Mouse (Mus musculus) CH12.LX (cell line): ENCODE results near the gene Vps11. TPM values are rescaled to one million over a fixed set of nuclear protein-coding genes. Genes with fewer than 3 reads are reported as not detected.
A peak's percentile ranks its signal among the peaks of the same experiment; 100 is the strongest.

Experiments
- DNase-seq: peaks from one replicate; pipeline ENCODE4 v3.0.0-alpha.2; 2013; ENCODE audit errors: extremely low read depth
- H3K27ac ChIP-seq: 2 replicates; pipeline ENCODE4 v1.5.1; 2012; ENCODE audit warnings: low read depth, mild to moderate bottlenecking, control low read depth, moderate library complexity; ENCODE audit not compliant: insufficient read depth
- H3K27me3 ChIP-seq: replicated peaks from 2 replicates; pipeline ENCODE3; 2012; ENCODE audit warnings: inconsistent platforms
- H3K36me3 ChIP-seq, 2 experiments: replicated peaks in 1 of 2; 2 replicates each; pipeline versions ENCODE3 to v1.6.1; 2012; ENCODE audit warnings: inconsistent platforms in 1 of 2, low read length in 1 of 2, mild to moderate bottlenecking in 1 of 2, mixed read lengths in 1 of 2, moderate library complexity in 1 of 2; ENCODE audit not compliant: control insufficient read depth in 1 of 2, insufficient read depth in 1 of 2
- H3K4me1 ChIP-seq, 2 experiments: 2 replicates each; pipeline ENCODE4 v1.6.1; 2012; ENCODE audit warnings: inconsistent platforms in 1 of 2, moderate library complexity in 1 of 2; ENCODE audit not compliant: insufficient read depth in 2 of 2, control insufficient read depth in 1 of 2
- H3K4me2 ChIP-seq: 2 replicates; pipeline ENCODE4 v1.6.1; 2012; ENCODE audit warnings: low read depth, mild to moderate bottlenecking, control low read depth; ENCODE audit not compliant: poor library complexity, insufficient read depth, severe bottlenecking
- H3K4me3 ChIP-seq, 3 experiments: fragments of 150-350 bp in 1 of 3; sonication (generic) in 1 of 3; replicated peaks in 1 of 3; 2 replicates each; pipeline versions ENCODE3 to v1.5.1; 2011 to 2012; ENCODE audit warnings: low read depth in 2 of 3, low read length in 2 of 3, mild to moderate bottlenecking in 2 of 3, moderate library complexity in 2 of 3, control low read depth in 1 of 3, improper control_type of control experiment in 1 of 3, inconsistent platforms in 1 of 3, mixed read lengths in 1 of 3; ENCODE audit not compliant: poor library complexity in 1 of 3
- H3K79me2 ChIP-seq: replicated peaks from 2 replicates; pipeline ENCODE4 v1.6.1; 2012; ENCODE audit warnings: mild to moderate bottlenecking, moderate library complexity; ENCODE audit not compliant: control insufficient read depth, poor library complexity, insufficient read depth, severe bottlenecking; ENCODE audit errors: extremely low read depth
- H3K9ac ChIP-seq: 2 replicates; pipeline ENCODE4 v1.6.1; 2012; ENCODE audit warnings: low read depth, mild to moderate bottlenecking, control low read depth, moderate library complexity; ENCODE audit not compliant: insufficient read depth
- H3K9me3 ChIP-seq: replicated peaks from 2 replicates; pipeline ENCODE3; 2012; ENCODE audit warnings: low read length, inconsistent platforms, mixed read lengths
- CHD2 ChIP-seq: IDR thresholded peaks from 2 replicates; pipeline ENCODE4 v1.6.1; 2011; ENCODE audit warnings: low read length, improper control_type of control experiment
- CTCF ChIP-seq, 2 experiments: IDR thresholded peaks in 1 of 2; conservative IDR thresholded peaks in 1 of 2; 2 replicates each; pipeline ENCODE4 v1.5.1; 2011 to 2012; ENCODE audit warnings: low read depth in 2 of 2, low read length in 2 of 2, improper control_type of control experiment in 1 of 2, inconsistent platforms in 1 of 2, mild to moderate bottlenecking in 1 of 2, moderate library complexity in 1 of 2
- ELF1 ChIP-seq: IDR thresholded peaks from 2 replicates; pipeline ENCODE4 v1.6.1; 2014; ENCODE audit warnings: low read depth, mild to moderate bottlenecking, inconsistent platforms, low read length, improper control_type of control experiment
- EP300 ChIP-seq: IDR thresholded peaks from 2 replicates; pipeline ENCODE4 v1.6.1; 2011; ENCODE audit warnings: low read length, improper control_type of control experiment
- GABPA ChIP-seq: IDR thresholded peaks from 2 replicates; pipeline ENCODE4 v1.6.1; 2012; ENCODE audit warnings: low read depth, low read length, improper control_type of control experiment, inconsistent platforms; ENCODE audit not compliant: insufficient replicate concordance
- IRF4 ChIP-seq: IDR thresholded peaks from 2 replicates; pipeline ENCODE4 v1.6.1; 2014; ENCODE audit warnings: low read depth, mild to moderate bottlenecking, inconsistent platforms, low read length, improper control_type of control experiment
- JUN ChIP-seq: IDR thresholded peaks from 2 replicates; pipeline ENCODE4 v1.6.1; 2011; ENCODE audit warnings: low read depth, mild to moderate bottlenecking, low read length, improper control_type of control experiment, moderate library complexity; ENCODE audit not compliant: insufficient read depth
- JUND ChIP-seq: conservative IDR thresholded peaks from 2 replicates; pipeline ENCODE4 v1.6.1; 2011; ENCODE audit warnings: low read depth, low read length, improper control_type of control experiment
- MAX ChIP-seq: IDR thresholded peaks from 2 replicates; pipeline ENCODE4 v1.6.1; 2011; ENCODE audit warnings: low read length, improper control_type of control experiment
- MAZ ChIP-seq: IDR thresholded peaks from 2 replicates; pipeline ENCODE4 v1.6.1; 2012; ENCODE audit warnings: low read depth, mild to moderate bottlenecking, inconsistent platforms, low read length, improper control_type of control experiment, moderate library complexity
- MYC ChIP-seq: IDR thresholded peaks from 2 replicates; pipeline ENCODE4 v1.6.1; 2011; ENCODE audit warnings: low read depth, mild to moderate bottlenecking, improper control_type of control experiment, low read length
- NRF1 ChIP-seq: IDR thresholded peaks from 2 replicates; pipeline ENCODE4 v1.6.1; 2014; ENCODE audit warnings: low read depth, mild to moderate bottlenecking, inconsistent platforms, low read length, improper control_type of control experiment, moderate library complexity
- PAX5 ChIP-seq: IDR thresholded peaks from 2 replicates; pipeline ENCODE4 v1.6.1; 2012; ENCODE audit warnings: low read length, inconsistent platforms, mixed read lengths
- POLR2AphosphoS2 ChIP-seq: IDR thresholded peaks from 2 replicates; pipeline ENCODE4 v1.6.1; 2011; ENCODE audit warnings: low read depth, low read length, improper control_type of control experiment
- RAD21 ChIP-seq: IDR thresholded peaks from 2 replicates; pipeline ENCODE4 v1.6.1; 2011; ENCODE audit warnings: low read depth, mild to moderate bottlenecking, low read length, improper control_type of control experiment, moderate library complexity
- SMC3 ChIP-seq: IDR thresholded peaks from 2 replicates; pipeline ENCODE4 v1.6.1; 2011; ENCODE audit warnings: low read depth, low read length, improper control_type of control experiment
- TBP ChIP-seq: conservative IDR thresholded peaks from 2 replicates; pipeline ENCODE4 v1.6.1; 2011; ENCODE audit warnings: low read depth, low read length, improper control_type of control experiment
- TCF12 ChIP-seq: IDR thresholded peaks from 2 replicates; pipeline ENCODE4 v1.6.1; 2014; ENCODE audit warnings: low read depth, mild to moderate bottlenecking, inconsistent platforms, low read length, improper control_type of control experiment
- UBTF ChIP-seq: IDR thresholded peaks from 2 replicates; pipeline ENCODE4 v1.6.1; 2012; ENCODE audit warnings: low read depth, mild to moderate bottlenecking, inconsistent platforms, low read length, improper control_type of control experiment, moderate library complexity
- USF1 ChIP-seq: IDR thresholded peaks from 2 replicates; pipeline ENCODE4 v1.6.1; 2014; ENCODE audit warnings: low read depth, mild to moderate bottlenecking, inconsistent platforms, low read length, improper control_type of control experiment
- USF2 ChIP-seq: conservative IDR thresholded peaks from 2 replicates; pipeline ENCODE4 v1.6.1; 2011; ENCODE audit warnings: low read depth, low read length, improper control_type of control experiment
- ZMIZ1 ChIP-seq: IDR thresholded peaks from 2 replicates; pipeline ENCODE4 v1.6.1; 2012; ENCODE audit warnings: low read depth, mild to moderate bottlenecking, inconsistent platforms, low read length, improper control_type of control experiment
- dilution Hi-C: fragments of 300-500 bp; cut with MboI; formaldehyde crosslinking; loops from 2 replicates; pipeline ENCODE4 v1.14.3; 2020; ENCODE audit warnings: low sequenced_read_pairs; ENCODE audit not compliant: extremely low pct_unique_long_range_greater_than_20kb, extremely low pct_ligation_motif_present
- in situ Hi-C: fragments of 300-500 bp; cut with MboI; formaldehyde crosslinking; loops from 3 replicates; pipeline ENCODE4 v1.14.3; 2019; ENCODE audit warnings: low sequenced_read_pairs, low pct_ligation_motif_present, low pct_unique_long_range_greater_than_20kb, mixed read lengths
- polyA plus RNA-seq: library from polyadenylated mRNA; unstranded; fragments of >175 nt; gene quantifications from 2 replicates; pipeline ENCODE4 v1.2.1, GENCODE M21; 2012; ENCODE audit warnings: low read depth; ENCODE audit not compliant: insufficient read length
- total RNA-seq, 2 experiments: library from RNA; depleted of rRNA; stranded (reverse); fragments of 300-350 nt in 1 of 2; fragments of >200 nt in 1 of 2; gene quantifications; 2 replicates each; pipeline ENCODE4 v1.2.3; 2012 to 2014

Gene Vps11
- total and polyA plus RNA-seq, 3 experiments = 16.1 to 24.8 (median 22.1) TPM

GRCm38 (mm10) chr9:44342605-44343004 is 18.9 kb downstream of the Vps11 start:
- H3K4me1 ChIP-seq = peaks cover 4 to 33% of the 10 kb centered on the region in 2 experiments; a peak in 2 of 4 replicates
- H3K4me3 ChIP-seq = peak overlapping the region in 1 of 3 experiments; percentile 75
- in situ Hi-C loops = loop anchor here (5.0 kb wide), 2 partner anchors 50 to 55 kb away; partner anchors contain the start of gene Slc37a4
- H3K27me3 ChIP-seq = no peaks in the 10 kb centered on the region
- H3K4me2 ChIP-seq = peak overlapping the region; percentile 88; the same call in 1 of the 2 replicates
- H3K79me2 ChIP-seq = peaks cover 10% of the 10 kb centered on the region
- H3K9me3 ChIP-seq = peaks cover 2% of the 10 kb centered on the region
- TF ChIP-seq ELF1 = no peak
- no peak for TF ChIP-seq USF2
- TF ChIP-seq CHD2 = no peak
- no peak for TF ChIP-seq MAX
- no peak for TF ChIP-seq EP300
- no peak for TF ChIP-seq RAD21
- no peak for TF ChIP-seq CTCF (conservative IDR thresholded peaks at IDR 0.05 in 1 of 2, IDR thresholded peaks at IDR 0.05 in 1 of 2; ENCODE audit: low read depth in 2 of 2, low read length in 2 of 2)
- no peak for TF ChIP-seq USF1
- TF ChIP-seq UBTF = no peak
- TF ChIP-seq JUN = no peak
- TF ChIP-seq TBP = no peak
- no peak for TF ChIP-seq SMC3
- H3K36me3 ChIP-seq = peaks cover 35 to 62% of the 10 kb centered on the region in 2 experiments
- H3K27ac ChIP-seq = no peak overlapping the region
- no peak for DNase-seq
- dilution Hi-C loops = no loop called here
- peak overlapping the region; percentile 64; the same call in 1 of the 2 replicates for H3K9ac ChIP-seq

GRCm38 (mm10) chr9:44342173-44342572 is 19.3 kb downstream of the Vps11 start:
- dilution Hi-C loops = no loop called here

More at GRCm38 (mm10) chr9:44342173-44342572, 19.3 kb downstream of the Vps11 start:
- H3K27ac ChIP-seq = no peak overlapping the region
- H3K4me2 ChIP-seq = no peak overlapping the region
- peaks cover 2% of the 10 kb centered on the region for H3K9me3 ChIP-seq
- TF ChIP-seq SMC3 = no peak
- no peak for TF ChIP-seq MYC
- TF ChIP-seq CTCF (conservative IDR thresholded peaks at IDR 0.05 in 1 of 2, IDR thresholded peaks at IDR 0.05 in 1 of 2; ENCODE audit: low read depth in 2 of 2, low read length in 2 of 2) = no peak
- TF ChIP-seq USF2 = no peak
- TF ChIP-seq UBTF = no peak
- no peak for TF ChIP-seq POLR2AphosphoS2
- no peak for TF ChIP-seq TCF12
- no peak for TF ChIP-seq IRF4
- TF ChIP-seq MAX = no peak
- TF ChIP-seq NRF1 = no peak
- no peak for TF ChIP-seq MAZ
- no peak for TF ChIP-seq JUND
- no peak for TF ChIP-seq JUN
- TF ChIP-seq ZMIZ1 = no peak
- TF ChIP-seq GABPA = no peak
- TF ChIP-seq PAX5 = no peak
- peaks cover 14% of the 10 kb centered on the region for H3K79me2 ChIP-seq
- no peak overlapping the region for H3K4me3 ChIP-seq
- H3K36me3 ChIP-seq = peaks cover 35 to 62% of the 10 kb centered on the region in 2 experiments
- H3K9ac ChIP-seq = no peak overlapping the region
- H3K27me3 ChIP-seq = no peaks in the 10 kb centered on the region
- peaks cover 6 to 33% of the 10 kb centered on the region in 2 experiments; a peak in 2 of 4 replicates for H3K4me1 ChIP-seq
- in situ Hi-C loops = loop anchor here (5.0 kb wide), 2 partner anchors 50 to 55 kb away; partner anchors contain the start of gene Slc37a4
- no peak for DNase-seq
